Mouse (Mus musculus) heart, postnatal 25 days (tissue): ENCODE measurements around the gene Mgat5. TPM values are rescaled to one million over a fixed set of nuclear protein-coding genes. Genes with fewer than 3 reads are reported as not detected.
A peak's percentile ranks its signal among the peaks of the same experiment; 100 is the strongest.

Experiments used
- DNase-seq: peaks from one replicate; pipeline ENCODE4 v3.0.0; 2022; ENCODE audit warnings: low spot score
- intact Hi-C: fragments of 180-260 bp; cut with DNase I; formaldehyde crosslinking; loops from one replicate; pipeline ENCODE4 v1.15.1; 2025
- total RNA-seq, 2 experiments: library from RNA; stranded (reverse); gene quantifications; 2 replicates each; pipeline ENCODE4 v1.2.3; 2021

The Mgat5 gene
- total RNA-seq, 2 experiments from 2014 or later, result 14.1 to 14.8 TPM

DNA sequence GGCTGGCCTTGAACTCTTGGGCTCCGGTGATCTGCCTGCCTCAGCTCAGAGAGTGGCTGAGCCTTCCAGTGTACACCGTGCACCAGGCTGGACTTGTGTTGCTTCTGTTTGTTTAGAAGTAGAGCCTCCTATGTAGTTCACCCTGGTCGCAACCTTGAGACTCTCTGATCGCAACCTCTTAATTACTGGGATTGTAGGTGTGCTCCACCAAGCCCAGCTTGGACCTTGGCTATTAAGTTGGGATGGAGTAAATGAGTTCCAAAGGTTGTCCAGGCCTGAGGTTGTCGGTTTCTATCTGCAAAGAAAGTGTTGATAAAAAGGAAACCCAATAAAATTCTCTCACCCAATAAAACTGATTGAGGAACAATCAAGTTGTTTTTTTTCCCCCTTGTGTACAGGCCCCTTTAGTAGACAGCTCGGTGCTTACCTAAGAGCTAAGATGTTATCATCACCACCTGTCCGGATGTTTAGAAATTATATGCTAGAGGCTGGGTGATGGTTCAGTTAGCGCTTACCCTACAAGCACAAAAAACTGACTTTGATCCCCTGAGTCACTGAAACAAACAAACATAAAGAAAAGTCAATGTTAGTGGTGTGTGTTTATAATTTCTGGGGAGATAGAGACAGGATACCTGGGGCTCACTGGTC is 9.9 kb downstream of the Mgat5 start:
- intact Hi-C loops, result no loop called here
- DNase-seq, result no peak

DNA sequence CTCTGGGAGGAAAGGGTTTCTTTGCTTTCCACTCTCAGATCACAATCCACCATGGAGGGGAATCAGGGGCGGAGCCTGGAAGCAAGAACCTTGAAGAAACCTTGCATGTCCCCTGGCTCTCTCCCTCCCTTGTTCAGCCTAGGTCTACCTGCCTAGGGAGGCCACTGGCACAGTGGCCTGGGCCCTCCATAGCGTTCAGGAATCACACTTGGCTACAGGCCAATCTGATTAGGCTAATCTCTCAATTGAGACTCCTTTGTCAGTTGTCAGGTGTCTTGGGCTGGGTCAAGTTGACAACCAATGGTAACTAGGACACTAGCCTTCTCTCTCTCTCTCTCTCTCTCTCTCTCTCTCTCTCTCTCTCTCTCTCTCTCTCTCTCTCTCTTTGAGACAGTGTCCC is 12.2 kb downstream of the Mgat5 start:
- DNase-seq, result no peak
- intact Hi-C loops, result no loop called here

DNA sequence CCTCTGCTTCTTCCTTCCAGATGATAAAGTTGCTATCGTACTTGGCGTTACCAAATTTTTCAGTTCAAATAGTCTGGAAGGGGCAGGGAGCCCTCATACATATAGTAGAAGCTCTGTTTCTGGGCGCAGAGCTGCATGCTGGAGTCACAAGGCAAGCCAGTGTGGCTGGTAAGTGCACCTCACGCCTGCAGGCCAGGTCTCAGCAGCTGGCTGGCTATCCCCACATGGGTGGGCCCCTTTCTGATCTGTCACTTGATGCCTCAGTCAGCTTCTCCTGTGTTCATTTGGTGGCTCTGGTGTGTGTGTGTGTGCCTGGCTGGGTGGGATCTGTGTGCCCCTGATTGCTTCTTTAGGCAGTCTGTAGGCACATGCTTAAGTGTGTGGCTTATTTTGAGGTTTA is 12.8 kb downstream of the Mgat5 start:
- intact Hi-C loops, result no loop called here
- no peak for DNase-seq

DNA sequence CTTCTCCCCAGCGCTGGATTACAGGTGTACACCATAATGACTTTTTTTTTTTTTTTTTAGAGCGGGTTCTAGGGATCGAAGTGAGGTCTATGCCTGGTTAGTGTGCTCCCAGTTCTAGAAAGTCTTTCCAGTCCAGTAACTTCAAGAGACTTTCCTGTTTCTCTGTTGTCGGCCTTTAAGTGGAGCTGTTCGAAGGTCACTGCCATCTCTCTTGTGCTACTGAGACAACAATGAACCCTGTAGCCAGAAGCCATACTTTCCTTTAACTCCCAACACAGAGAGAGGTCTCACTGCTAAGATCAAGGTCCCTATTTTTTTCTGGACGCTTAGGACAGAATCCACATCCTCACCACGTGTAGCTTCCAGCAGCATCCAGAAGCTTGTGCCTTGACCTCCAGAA is 13.4 kb downstream of the Mgat5 start:
- no peak for DNase-seq
- intact Hi-C loops, result no loop called here

DNA sequence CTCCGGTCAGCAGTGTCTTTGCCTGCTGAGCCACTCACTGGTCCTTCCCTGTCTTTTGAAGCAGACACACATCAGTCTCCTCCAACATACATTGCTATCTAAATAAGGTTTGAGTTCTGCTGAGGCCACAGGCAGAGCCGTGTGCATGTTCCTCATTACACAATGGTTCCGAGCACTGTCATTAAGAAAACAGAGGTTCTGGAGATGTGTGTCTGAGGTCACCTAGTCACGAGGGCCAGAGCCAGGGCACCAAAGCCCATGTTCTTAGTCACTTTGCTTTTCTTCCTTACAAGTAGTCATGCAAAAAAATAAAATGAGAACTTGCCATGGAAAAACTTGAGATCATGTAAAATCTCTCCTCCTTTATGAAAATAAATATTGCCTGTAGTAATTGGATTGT is 14.3 kb downstream of the Mgat5 start:
- DNase-seq, result no peak
- intact Hi-C loops, result no loop called here

DNA sequence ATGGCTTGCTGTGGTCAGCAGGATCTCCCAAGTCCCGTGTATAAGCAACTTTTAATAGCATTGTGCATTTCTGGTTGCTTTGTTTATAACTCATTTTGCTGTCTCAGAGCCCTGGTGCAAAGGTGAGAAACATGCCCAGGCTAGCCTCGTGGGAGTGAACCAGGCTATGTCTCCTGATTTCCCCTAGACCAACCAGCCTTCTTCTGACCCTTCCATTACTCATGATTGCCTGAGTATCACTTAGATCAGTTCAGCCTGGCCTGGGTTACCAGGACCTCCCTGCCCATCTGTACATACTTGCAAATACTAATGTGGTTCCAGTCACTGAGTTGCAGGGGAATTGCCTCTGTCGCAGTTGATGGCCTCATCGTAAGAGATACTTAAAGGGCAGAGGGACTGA is 14.8 kb downstream of the Mgat5 start:
- intact Hi-C loops, result no loop called here
- DNase-seq, result no peak

DNA sequence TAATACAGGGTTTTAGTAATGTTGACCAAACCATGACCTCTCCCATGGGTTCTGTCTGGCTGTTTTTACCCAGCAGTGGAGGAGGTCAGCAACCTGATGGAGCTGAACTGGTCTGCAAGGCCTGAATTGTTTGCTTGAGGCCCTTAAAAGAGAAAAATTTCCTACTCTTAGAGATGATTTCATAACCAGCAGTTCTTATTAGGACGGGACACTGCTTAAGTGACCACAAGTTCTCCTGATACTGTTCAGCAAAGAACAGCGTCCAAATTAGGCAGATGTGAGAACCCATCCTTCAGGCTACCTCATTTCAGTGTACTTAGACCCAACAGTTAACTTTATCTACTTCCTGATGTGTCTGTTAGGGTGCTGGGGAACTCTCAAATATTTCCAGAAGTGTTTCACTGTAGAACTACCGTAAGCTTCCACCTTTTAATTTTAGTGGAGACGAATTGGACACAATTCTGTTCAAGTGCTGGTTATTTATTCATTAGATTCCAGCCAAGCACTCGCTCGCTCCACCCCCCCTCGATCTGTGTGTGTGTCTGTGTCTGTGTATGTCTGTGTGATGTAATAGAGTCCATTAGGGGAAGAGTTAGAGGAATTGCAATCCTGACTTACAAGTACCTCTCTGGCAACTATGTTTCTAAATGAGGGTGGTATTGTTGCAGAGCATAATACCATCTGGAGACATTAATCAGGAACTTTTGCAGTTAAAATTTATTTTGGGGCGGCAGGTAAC is 17.4 kb downstream of the Mgat5 start:
- intact Hi-C loops, result no loop called here
- no peak for DNase-seq

DNA sequence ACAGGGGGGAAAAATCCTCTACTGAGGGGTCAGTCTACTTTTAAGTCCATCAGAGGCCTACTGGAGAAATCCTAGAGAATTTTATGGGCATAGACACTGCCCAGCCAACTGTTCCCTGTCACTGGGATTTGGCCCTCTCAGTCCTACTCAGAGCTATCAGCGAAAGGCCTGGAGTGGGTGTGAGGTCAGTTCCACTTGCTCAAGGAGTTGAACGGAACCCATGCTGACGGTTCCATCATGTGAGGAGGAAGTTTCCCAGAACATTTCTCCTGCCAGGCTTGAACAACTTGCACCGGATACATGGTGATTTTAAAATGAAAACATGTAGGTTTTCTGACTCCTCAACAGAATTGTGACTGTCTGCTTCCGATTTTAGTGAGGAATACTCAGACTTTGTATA is 20.2 kb downstream of the Mgat5 start:
- intact Hi-C loops, result loop anchor here (5.0 kb wide), 1 partner anchor 82 kb away; no protein-coding TSS in a partner anchor
- DNase-seq, result no peak

DNA sequence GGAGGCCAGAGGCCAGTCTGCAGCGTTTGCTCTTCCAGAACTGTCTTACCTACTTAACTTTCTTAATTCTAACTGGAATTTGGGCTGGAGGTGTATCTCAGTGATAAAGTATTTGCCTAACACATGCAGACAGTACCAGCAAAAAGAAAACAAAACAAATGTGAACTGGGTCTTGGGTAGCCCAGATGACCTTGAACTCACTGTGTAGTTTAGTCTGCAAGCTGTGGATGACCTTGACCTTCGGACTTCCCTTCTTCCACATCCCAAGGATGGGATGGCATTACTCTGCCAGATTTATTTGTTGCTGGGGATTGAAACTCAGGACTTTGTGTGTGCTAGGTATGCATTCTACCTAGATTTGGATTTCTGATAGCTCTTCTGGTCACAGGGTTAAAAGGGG is 24.2 kb downstream of the Mgat5 start:
- intact Hi-C loops, result loop anchor here (5.0 kb wide), 1 partner anchor 78 kb away; no protein-coding TSS in a partner anchor
- no peak for DNase-seq

DNA sequence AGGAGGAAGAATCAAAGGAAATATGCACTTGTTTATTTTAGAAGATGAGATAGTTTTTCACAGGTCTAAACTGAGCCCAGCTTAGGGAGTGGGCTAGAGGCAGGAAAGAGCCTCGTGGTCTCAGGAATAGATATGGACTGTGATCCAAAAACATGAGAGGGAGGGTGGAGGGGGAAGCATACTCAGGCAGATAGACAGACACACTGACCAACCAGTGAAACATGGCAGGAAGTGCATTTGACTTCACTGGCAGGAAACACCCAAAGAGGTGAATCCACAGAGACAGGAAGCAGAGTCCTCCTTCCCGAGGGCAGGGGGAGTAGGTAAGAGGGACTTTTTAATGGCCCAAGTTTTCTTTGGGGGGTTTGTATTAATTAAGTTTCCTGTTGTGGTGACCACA is 25.7 kb downstream of the Mgat5 start:
- intact Hi-C loops, result no loop called here
- DNase-seq, result no peak

DNA sequence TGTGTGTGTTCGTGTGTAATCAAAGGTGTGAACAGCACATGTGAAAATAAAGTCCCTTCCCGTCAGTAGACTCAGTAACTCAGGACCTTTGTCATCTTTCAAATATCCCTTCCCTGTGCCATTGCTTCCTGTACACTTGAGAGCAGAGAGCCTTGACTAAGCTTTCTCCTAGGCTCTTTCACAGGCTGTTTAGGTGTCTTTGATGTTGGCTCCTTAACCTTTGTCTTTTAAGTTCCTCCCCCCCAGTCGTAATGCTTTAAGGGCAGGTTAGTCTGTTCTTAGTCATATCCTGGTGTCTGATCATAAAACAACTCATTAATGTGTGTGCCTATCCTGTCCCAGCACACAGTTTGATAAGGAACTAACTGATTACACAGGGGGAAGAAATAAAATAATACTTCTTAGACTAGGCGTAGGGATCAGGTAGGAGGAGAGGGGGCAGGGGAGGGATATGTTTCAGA is 28.4 kb downstream of the Mgat5 start:
- intact Hi-C loops, result no loop called here

DNA sequence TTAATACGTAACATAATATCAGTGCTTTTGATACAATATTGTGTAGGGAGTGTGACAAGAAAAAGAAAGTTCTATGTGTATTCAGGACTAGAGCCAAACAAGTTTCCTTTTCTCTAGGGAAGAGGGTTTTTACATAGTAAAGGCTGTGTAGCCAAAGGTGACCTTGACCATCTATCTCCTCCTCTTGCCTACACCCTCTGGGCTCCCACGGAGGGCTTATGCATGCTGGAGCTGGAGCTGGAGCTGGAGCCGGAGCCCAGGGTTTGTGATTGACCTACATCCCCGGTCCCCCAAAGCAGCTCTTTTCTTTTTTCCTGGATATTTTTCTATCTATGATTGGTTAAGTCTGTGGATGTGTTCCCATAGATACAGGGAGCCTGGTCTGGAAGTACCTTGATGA is 30.3 kb downstream of the Mgat5 start:
- intact Hi-C loops, result no loop called here
- no peak for DNase-seq

More for the DNA sequence above, 28.4 kb downstream of the Mgat5 start:
- no peak for DNase-seq

DNA sequence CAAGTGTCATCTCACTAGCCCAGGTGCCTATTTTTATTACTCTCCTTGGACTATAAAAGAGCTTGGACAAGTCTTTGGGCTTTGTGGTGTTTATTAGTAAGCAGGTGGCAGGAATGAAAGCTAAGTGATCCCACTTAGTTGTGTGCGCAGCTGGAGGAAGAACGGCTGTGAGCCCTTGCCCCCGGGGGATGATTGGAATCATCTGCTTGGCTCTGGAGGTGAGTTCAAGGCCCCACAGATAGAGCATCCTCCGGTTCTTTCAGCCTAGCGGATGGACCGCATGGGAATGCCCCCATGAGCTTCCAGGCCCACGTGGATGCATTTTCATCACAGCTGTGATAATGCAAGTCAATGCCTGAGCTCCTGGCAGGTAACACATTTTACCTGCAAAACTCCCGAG is 31.6 kb downstream of the Mgat5 start:
- no peak for DNase-seq
- intact Hi-C loops, result no loop called here

DNA sequence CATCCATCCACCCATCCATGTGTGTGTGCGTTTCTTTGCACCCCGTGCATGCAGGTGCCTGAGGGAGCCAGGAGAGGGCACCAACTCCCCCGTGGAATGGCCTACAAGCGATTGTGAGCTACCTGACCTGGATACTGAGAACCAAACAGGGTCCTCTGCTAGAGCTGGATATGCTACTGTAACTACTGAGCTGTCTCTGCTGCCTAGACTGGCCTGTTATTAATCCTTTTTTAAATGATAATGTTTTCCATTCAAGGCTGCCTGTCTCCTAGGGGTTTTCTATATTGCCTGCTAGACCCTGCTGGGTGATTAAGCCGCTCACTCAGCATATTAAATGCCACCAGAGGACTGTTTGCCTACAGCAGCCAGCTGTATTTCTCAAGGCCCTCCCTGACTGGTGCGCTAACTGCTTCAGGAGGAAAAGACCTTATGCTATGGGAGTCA is 34.1 kb downstream of the Mgat5 start:
- intact Hi-C loops, result no loop called here
- DNase-seq, result no peak

DNA sequence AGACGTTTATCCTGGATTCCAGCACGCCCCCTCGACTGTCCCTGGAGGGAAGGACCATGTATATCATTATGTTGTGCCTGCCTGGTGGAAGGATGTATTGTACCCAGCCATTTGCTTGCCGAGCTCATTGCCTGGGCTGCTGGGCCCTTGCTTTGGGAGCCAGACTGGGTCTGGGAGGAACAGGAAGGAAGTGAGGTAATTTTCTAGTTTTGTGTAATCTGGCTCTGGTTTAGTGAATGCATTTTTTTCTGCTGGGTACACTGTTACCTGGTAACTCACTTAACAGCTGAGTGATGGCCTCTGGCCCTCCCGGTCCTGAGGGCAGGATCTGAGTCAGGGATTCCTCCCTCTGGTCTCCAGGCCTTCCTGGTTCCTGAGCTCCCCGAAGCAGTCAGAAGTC is 35.1 kb downstream of the Mgat5 start:
- peak; percentile 20 for DNase-seq
- intact Hi-C loops, result no loop called here

DNA sequence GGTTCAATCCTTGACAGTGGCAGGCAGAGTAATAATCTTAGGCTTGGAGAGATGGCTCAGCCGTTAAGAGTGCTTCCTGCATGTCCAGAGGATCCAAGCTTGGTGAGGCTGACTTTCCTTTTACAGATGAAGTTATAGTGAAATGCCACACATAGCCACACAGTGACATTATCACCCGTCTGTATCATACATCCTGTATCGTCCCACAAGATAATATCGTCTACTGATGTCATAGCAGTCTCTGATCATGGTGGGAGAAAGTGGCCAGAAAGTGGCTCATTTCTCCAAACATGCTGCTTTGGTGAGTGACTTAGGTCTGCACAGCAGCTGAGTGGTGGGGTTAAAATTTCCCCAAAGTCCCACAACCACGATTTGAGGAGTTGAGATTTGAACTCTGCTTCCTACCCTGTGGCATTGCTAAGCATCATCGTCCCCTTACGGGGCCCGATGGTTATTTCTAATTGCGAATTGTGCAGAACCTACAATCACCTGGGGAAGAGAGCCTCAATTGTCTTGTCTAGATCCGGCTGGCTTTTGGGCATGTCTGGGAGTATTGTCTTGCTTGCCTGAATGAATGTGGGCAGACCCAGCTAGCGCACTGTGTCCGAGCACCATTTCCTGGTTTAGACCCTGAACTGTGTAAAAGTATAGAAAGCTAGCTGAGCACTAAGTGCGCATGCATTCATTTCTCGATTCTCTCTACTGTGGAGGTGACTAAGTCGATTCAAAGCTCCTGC is 37.5 kb downstream of the Mgat5 start:
- intact Hi-C loops, result no loop called here
- no peak for DNase-seq

DNA sequence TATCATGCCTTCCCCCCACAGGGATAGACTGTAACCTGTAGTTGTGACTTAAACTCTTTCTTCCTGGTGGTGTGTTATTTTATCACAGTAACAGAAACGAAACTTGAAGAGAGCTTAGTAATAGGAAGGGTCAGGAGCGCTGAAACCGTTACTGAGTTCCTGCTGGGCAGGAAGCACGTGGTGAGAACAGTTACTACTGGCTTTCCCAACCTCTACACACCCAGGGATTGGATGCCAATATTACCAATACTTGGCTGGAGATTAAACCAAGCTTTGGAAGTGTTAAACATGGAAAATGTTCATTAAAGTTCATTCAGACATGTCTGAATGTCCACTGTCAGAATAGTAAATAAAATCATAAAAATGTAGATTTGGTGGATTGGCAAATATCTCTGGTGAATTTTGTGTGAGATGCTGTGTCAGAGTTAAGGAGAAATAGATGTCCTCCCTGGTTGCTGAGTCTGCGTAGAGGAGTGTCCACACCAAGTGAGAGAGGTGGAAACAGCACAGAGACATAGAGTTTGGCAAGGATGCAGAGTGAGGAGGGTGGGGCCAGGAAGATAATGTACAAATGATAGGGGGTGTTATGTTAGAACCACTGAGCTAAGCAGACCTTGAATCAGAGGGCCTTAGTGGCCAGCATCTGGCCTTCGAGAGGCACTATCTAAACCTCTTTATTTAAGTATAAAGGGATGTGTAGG is 38.2 kb downstream of the Mgat5 start:
- no peak for DNase-seq
- intact Hi-C loops, result no loop called here

DNA sequence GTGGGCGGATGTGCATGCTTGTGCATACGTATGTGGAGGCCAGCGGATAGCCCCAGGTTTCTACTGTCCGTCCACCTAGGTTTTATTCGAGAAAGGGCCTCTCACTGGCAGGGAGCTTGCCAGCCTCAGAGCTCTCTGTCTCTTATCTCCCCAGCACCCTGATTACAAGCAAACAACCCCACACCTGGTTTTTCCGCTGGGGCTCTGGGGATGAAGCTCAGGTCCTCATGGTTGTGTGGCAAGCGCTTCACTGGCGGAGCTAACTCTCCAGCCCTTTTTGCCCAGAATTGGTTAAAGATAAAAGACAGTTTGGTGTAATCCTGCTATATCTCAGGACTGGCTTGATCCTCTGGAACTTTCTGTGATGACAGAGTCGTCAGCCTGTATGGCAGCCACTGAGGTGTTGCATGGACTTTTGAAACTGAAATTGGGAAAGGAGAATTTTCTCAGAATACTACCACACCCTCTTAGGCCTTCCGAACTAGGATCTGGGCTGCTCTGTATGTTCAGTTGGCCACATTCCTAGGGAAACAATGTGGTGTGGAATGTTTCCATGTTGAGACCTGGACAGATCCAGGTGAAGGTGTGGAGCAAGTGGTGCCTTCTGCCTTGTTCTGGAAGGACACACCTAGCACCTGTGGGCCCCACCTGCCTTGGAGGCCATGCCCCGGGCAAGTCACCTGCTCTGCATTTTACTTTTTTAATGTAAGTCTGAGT is 39.4 kb downstream of the Mgat5 start:
- intact Hi-C loops, result no loop called here
- DNase-seq, result no peak

DNA sequence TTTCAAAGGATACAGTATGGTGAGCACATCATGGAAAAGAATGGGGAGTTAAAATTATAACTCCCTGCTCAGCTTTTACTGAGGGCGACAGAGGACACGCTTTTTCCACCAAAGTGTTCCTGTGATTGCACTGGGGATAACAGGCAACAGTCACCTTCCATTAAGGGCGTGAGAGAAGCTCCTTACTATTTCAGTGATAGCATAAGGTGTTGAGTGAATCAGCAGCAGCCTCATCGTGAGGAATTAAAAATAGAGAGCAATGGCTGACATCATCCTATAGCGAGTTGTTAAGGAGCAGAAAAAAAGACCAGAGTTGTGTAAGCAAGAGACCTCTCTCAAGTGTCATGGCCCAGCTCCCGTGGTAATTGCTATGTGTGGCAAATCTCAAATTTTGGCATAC is 41.3 kb downstream of the Mgat5 start:
- DNase-seq, result no peak
- intact Hi-C loops, result no loop called here

DNA sequence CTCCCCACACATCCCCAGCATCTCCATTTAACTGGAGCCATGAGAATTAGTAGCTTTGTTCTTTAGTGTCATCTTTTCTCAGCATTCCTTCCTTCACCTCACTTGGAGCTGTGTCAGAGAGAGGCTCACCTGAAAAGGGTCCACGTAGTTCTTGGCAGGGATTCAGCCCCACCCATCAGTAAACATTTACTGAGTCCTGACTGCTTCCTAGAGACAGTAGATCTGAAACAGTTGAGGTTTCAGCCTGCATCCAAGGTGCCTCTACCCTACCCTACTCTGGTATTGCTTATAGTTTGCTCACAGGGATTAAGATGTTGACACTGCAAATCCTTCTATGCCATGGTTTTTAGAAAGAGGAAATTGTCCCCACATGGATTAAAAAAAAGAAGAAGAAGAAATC is 43.6 kb downstream of the Mgat5 start:
- no peak for DNase-seq
- intact Hi-C loops, result no loop called here
